In genomic region chr7:92807482-92807881, GRCm38 (mm10) we compare ENCODE assay signal across 16 mouse cellular contexts.
DNase-seq lines count a peak whose midpoint lies in the region; ATAC-seq and TF ChIP-seq lines count a peak whose summit lies in the region.
"Had no signal": no experiment of that assay in that cellular context is flagged by ENCODE, and none has a peak within 500 bp of the region (broad histone marks: within the 10 kb centered on the region; RNA-seq: fewer than 3 reads in every experiment).

No protein-coding gene starts in this region.

- no peak for ATAC-seq in cerebellum, adult (ENCODE audit: insufficient number of reproducible peaks, low FRiP score, low TSS enrichment)
- no peak for ATAC-seq in limb, embryonic 14.5 days (ENCODE audit: low FRiP score, low read depth)
- ATAC-seq: inflammation-experienced regulatory T-cells, adult 6 months had no signal

- no peak overlapping the region for H3K27ac ChIP-seq in limb, embryonic 14.5 days (replicated peaks; ENCODE audit: low read depth, low read length)
- no peak overlapping the region for H3K27ac ChIP-seq in limb, embryonic 10.5 days
- H3K27ac ChIP-seq: embryonic facial prominence, embryonic 12.5 days; macrophage; neural tube, embryonic 12.5 days had no signal

- WGBS in limb, embryonic 14.5 days = 89% methylated on average over 4 of the region's 4 CpGs
- 86% methylated on average over 4 of the region's 4 CpGs for WGBS in limb, embryonic 10.5 days

- no peak overlapping the region for H3K4me2 ChIP-seq in limb, embryonic 14.5 days (replicated peaks; ENCODE audit: low read depth, low read length, severe bottlenecking)
- H3K4me2 ChIP-seq: embryonic facial prominence, embryonic 12.5 days; heart, embryonic 11.5 days; neural tube, embryonic 12.5 days had no signal

- H3K4me1 ChIP-seq in limb, embryonic 14.5 days (ENCODE audit: control insufficient read depth, insufficient read depth, low read length) = no peaks in the 10 kb centered on the region
- no peaks in the 10 kb centered on the region for H3K4me1 ChIP-seq in limb, embryonic 10.5 days
- H3K4me1 ChIP-seq: embryonic facial prominence, embryonic 12.5 days; neural tube, embryonic 12.5 days had no signal

- H3K4me3 ChIP-seq in limb, embryonic 14.5 days (replicated peaks; ENCODE audit: low read length) = no peak overlapping the region
- H3K4me3 ChIP-seq in limb, embryonic 10.5 days = no peak overlapping the region
- H3K4me3 ChIP-seq: embryonic facial prominence, embryonic 12.5 days; midbrain, embryonic 13.5 days; neural tube, embryonic 12.5 days had no signal

- no peaks in the 10 kb centered on the region for H3K9me3 ChIP-seq in limb, embryonic 14.5 days (ENCODE audit: control insufficient read depth, low read length)
- H3K9me3 ChIP-seq in limb, embryonic 10.5 days (replicated peaks) = no peaks in the 10 kb centered on the region
- H3K9me3 ChIP-seq: embryonic facial prominence, embryonic 12.5 days; midbrain, embryonic 13.5 days; neural tube, embryonic 12.5 days had no signal

- no peaks in the 10 kb centered on the region for H3K36me3 ChIP-seq in limb, embryonic 14.5 days (ENCODE audit: control insufficient read depth, insufficient read depth, low read length)
- no peaks in the 10 kb centered on the region for H3K36me3 ChIP-seq in limb, embryonic 10.5 days
- H3K36me3 ChIP-seq: embryonic facial prominence, embryonic 12.5 days; midbrain, embryonic 13.5 days; neural tube, embryonic 12.5 days had no signal

- no peak for TF ChIP-seq POLR2A in limb, embryonic 14.5 days (IDR thresholded peaks at IDR 0.05; ENCODE audit: borderline replicate concordance, extremely low read depth, insufficient read depth, insufficient read length)

- H3K27me3 ChIP-seq in limb, embryonic 14.5 days (ENCODE audit: control insufficient read depth, insufficient read depth, low read length) = no peaks in the 10 kb centered on the region
- no peaks in the 10 kb centered on the region for H3K27me3 ChIP-seq in limb, embryonic 10.5 days (ENCODE audit: low read depth, poor library complexity, severe bottlenecking)
- H3K27me3 ChIP-seq: embryonic facial prominence, embryonic 12.5 days; midbrain, embryonic 13.5 days; neural tube, embryonic 12.5 days had no signal

- peak; percentile 50 for DNase-seq in cerebellum, postnatal 14 days
- DNase-seq in limb, embryonic 14.5 days (ENCODE audit: low spot score) = peak; percentile 23
- no peak for DNase-seq in limb, embryonic 10.5 days (ENCODE audit: low spot score)
- peak; percentile 44 for DNase-seq in adrenal gland, postnatal 25 days
- peak; percentile 67 for DNase-seq in kidney, postnatal 14 days
- DNase-seq in gastrocnemius, adult 8-10 months (ENCODE audit: low spot score in 2 of 2) = no peak
- DNase-seq in B cell, adult 2 months = no peak
- DNase-seq: lung, adult 18-20 months; spleen, adult 18-20 months had no signal

- no peak overlapping the region for H3K9ac ChIP-seq in limb, embryonic 14.5 days (ENCODE audit: low read depth, low read length, severe bottlenecking)
- H3K9ac ChIP-seq: embryonic facial prominence, embryonic 12.5 days; neural tube, embryonic 12.5 days had no signal

Comparison
In these comparisons a context has a peak if more than half of its experiments do, and no peak if none do; other contexts are left out.
1. DNase-seq: peak in cerebellum, postnatal 14 days (2 of 2), limb, embryonic 14.5 days (single experiment), adrenal gland, postnatal 25 days (single experiment) and kidney, postnatal 14 days (single experiment); none in limb, embryonic 10.5 days (single experiment), gastrocnemius, adult 8-10 months (0 of 2) and B cell, adult 2 months (0 of 2).